Mouse (Mus musculus) C2C12 (cell line): ENCODE measurements around the gene Pga5. TPM values are rescaled to one million over a fixed set of nuclear protein-coding genes. Genes with fewer than 3 reads are reported as not detected.

Experiments used
- H3K27me3 ChIP-seq: one replicate; pipeline ENCODE4 v1.6.1; 2011; ENCODE audit not compliant: control insufficient read depth, insufficient read depth, insufficient read length
- H3K36me3 ChIP-seq: one replicate; pipeline ENCODE4 v1.6.1; 2011; ENCODE audit not compliant: control insufficient read depth, insufficient read depth
- H3K4me3 ChIP-seq: one replicate; pipeline ENCODE4 v1.5.1; 2011; ENCODE audit warnings: mild to moderate bottlenecking, control low read depth; ENCODE audit not compliant: poor library complexity, insufficient read depth, severe bottlenecking
- H3K79me2 ChIP-seq: one replicate; pipeline ENCODE4 v1.6.1; 2011; ENCODE audit not compliant: control insufficient read depth, insufficient read depth
- H3K79me3 ChIP-seq: one replicate; pipeline ENCODE4 v1.6.1; 2011; ENCODE audit warnings: low read depth, control low read depth
- H3ac ChIP-seq: one replicate; pipeline ENCODE3; 2011; ENCODE audit warnings: low read depth; ENCODE audit not compliant: control insufficient read depth, insufficient read length
- CEBPB ChIP-seq: IDR thresholded peaks from one replicate; pipeline ENCODE4 v1.6.1; 2011; ENCODE audit warnings: low read depth, mild to moderate bottlenecking, control low read depth, moderate library complexity
- CTCF ChIP-seq: IDR thresholded peaks from one replicate; pipeline ENCODE4 v1.5.1; 2011; ENCODE audit not compliant: control insufficient read depth, insufficient read depth, insufficient read length
- FOSL1 ChIP-seq: IDR thresholded peaks from one replicate; pipeline ENCODE4 v1.8.0; 2011; ENCODE audit warnings: mild to moderate bottlenecking, low read length; ENCODE audit not compliant: poor library complexity, insufficient read depth, severe bottlenecking
- MAX ChIP-seq: IDR thresholded peaks from one replicate; pipeline ENCODE4 v1.6.1; 2011; ENCODE audit warnings: mild to moderate bottlenecking, control low read depth
- MYOD1 ChIP-seq: IDR thresholded peaks from one replicate; pipeline ENCODE4 v1.6.1; 2011; ENCODE audit warnings: low read depth; ENCODE audit not compliant: control insufficient read depth, insufficient read length
- MYOG ChIP-seq: IDR thresholded peaks from one replicate; pipeline ENCODE4 v1.6.1; 2011; ENCODE audit not compliant: control insufficient read depth, insufficient read length; ENCODE audit errors: extremely low read depth
- USF1 ChIP-seq: IDR thresholded peaks from one replicate; pipeline ENCODE4 v1.6.1; 2011; ENCODE audit warnings: low read depth, mild to moderate bottlenecking, control low read depth, moderate library complexity
- long read RNA-seq, 2 experiments: library from polyadenylated mRNA; unstranded; transcript quantifications; one replicate each; pipeline ENCODE4 v2.0.0; 2019 to 2020
- polyA plus RNA-seq: library from polyadenylated mRNA; unstranded; fragments of >200 nt; fragmentation: generic; extraction: Trizol; gene quantifications from one replicate; pipeline ENCODE4 v1.2.1, GENCODE M21; 2012; ENCODE audit warnings: missing spikeins

Gene Pga5
- not detected for polyA plus RNA-seq
- long read RNA-seq, experiment 1 = 0 reads
- long read RNA-seq, experiment 2 = 0 reads

DNA sequence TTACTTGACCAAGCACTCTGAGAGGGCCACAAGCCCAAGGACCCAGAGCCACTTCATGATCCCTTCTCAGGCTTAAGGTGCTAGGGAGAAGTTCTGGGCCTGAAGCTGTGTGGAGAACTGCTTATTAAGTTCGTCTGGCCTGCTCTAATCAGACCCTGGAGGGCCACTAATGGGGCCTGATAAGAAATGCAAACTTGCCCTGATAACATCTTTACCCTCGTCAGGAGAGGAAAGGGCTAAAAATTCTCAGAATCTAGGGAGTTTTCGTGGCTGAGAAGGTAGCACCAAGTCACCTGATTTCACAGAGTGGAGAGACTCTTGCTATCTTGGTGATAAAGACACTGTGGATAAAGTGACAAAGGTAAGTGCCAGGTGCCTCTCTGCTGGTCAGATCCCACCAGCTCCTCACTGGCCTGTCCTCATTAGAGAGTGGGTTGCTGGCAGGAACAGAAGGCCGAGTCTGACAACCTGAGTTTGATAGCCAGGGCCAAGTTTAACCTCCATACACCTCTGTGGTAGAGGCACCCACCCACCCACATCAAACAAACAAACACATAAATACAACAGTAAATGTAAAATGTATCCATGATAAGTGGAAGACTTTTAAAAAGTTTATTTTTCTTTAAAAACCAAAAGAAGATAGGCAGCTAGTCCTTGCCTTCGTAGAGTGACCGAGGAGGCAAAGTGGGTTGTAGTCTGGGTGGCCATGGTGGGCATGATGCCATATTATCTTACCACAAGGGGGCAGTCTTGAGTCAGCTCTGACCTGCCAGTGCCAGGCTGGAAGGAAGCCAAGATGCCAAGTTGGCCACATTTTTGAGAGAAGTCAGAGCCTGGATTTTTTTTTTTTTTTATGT, at the start of gene Pga5:
TSS of gene Pga5 (minus strand) at position 157 of the 857 bp plus-strand sequence.
- TF ChIP-seq CEBPB = no peak
- TF ChIP-seq CTCF = peak; percentile 82
- TF ChIP-seq FOSL1 = no peak
- H3K79me2 ChIP-seq = no peaks in the 10 kb centered on the region
- no peaks in the 10 kb centered on the region for H3K79me3 ChIP-seq
- H3K4me3 ChIP-seq = no peak within 1 kb of the TSS
- H3K36me3 ChIP-seq = no peaks in the 10 kb centered on the region
- H3ac ChIP-seq = no peak within 1 kb of the TSS
- no peaks in the 10 kb centered on the region for H3K27me3 ChIP-seq

DNA sequence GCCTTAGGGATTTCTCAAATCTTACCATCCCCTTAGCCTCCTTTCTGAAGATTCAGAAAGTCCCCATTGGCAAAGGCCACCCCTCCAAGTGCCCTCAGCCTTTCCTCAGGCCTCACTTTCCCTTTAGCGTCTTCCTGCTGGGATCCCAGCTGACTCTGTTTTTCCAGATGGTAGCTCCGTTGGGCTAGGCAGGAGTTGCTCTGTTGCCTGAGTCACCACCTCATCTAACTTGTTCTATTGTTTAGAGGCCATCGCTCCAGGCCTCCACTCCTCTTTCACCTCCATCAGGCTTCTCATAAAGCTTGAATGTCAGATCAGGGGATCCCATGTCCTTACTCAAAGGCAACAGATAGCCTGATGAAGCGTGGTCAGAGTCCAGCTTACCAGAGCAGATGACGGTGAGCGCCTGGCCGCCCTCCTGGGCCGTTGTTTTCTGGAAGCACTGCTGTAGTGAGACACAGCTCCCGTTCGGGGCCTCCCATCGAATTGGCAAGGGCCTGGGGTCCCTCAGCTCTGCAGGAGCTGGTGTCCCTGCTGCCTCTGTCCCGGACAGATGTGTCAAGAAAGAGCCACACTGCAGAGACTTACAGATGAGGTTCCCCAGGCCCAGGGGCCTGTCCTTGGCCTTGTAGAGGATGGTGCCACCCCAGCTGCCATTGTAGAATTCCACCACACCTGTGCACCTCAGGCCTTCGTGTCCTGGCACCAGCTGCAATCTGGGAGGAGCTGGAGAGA, 46.9 kb upstream of the Pga5 start:
- Histone ChIP-seq H3K27me3 (no peaks in the 10 kb centered on the region), H3ac (no peak overlapping the region), H3K4me3 (no peak overlapping the region), H3K79me2 (no peaks in the 10 kb centered on the region), H3K36me3 (no peaks in the 10 kb centered on the region), H3K79me3 (no peaks in the 10 kb centered on the region)
- TF ChIP-seq CEBPB (no peak), USF1 (no peak), CTCF (no peak), FOSL1 (no peak), MAX (no peak), MYOG (no peak), MYOD1 (no peak)

DNA sequence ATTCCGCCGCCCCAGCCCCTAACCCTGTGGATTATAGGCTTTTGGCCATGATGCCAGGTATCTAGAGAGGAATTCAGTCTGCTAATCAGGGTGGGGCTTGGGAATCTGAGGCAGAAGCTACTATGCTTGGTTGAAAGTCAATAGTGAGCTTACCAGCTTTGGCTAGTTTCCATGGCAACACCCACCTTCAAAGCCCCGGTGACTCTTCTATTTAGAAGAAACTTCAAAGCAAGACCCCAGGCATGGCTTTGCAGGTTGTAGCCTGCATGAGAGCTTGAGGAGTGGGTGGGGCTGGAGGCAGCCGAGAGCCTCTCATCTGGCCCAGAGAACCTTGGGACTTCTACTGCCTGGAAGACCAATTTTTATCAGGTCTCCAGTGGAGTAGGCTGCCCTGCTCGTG, 45.8 kb upstream of the Pga5 start:
- H3K79me2 ChIP-seq = no peaks in the 10 kb centered on the region
- no peaks in the 10 kb centered on the region for H3K27me3 ChIP-seq
- TF ChIP-seq CEBPB (no peak), FOSL1 (no peak), MYOG (no peak), MYOD1 (no peak), USF1 (no peak), MAX (no peak), CTCF (no peak)
- no peaks in the 10 kb centered on the region for H3K79me3 ChIP-seq
- no peak overlapping the region for H3ac ChIP-seq
- no peak overlapping the region for H3K4me3 ChIP-seq
- H3K36me3 ChIP-seq = no peaks in the 10 kb centered on the region

DNA sequence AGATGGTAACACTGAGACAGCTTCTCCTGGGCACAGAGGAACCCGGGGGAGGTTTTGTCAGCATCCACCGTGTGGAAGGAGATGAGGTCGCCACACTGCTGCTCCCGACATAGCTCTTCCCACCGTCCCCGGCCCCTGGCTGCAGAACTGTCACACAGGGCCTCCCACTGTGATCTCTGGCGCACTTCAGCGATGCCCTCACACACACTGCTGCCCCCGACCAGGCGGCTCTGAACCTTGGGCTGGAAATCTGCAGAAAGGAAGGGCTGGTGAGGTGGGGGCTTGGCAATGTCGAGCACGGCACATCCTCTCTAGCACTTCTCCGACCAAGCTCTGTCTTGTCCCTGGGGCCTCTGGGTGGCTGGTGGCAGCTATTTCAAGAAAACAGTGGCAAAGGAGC, 45.2 kb upstream of the Pga5 start:
- Histone ChIP-seq H3K27me3 (no peaks in the 10 kb centered on the region), H3K36me3 (no peaks in the 10 kb centered on the region), H3K4me3 (no peak overlapping the region), H3ac (no peak overlapping the region), H3K79me2 (no peaks in the 10 kb centered on the region), H3K79me3 (no peaks in the 10 kb centered on the region)
- TF ChIP-seq MYOG (no peak), MAX (no peak), FOSL1 (no peak), CEBPB (no peak)

DNA sequence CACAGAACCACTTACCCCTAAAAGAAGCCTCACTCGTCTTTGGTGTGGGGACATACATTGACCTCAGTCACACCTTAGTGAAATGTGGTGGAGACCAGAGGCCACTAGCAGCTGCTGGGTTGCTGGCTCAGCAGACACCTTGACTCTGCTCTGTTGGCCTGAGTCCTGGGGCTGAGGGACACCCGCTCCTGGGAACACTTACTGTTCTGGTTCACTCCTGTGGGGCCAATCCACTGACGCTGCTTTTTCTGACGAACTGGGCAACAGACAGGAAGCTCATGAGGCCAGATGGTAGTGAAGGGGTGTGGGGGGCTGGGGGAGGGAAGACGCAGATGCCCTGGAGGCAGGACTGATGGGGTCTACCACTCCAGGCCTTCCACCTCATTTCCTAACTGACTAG, 43.2 kb upstream of the Pga5 start:
- Histone ChIP-seq H3K79me3 (no peaks in the 10 kb centered on the region), H3K79me2 (no peaks in the 10 kb centered on the region), H3ac (no peak overlapping the region), H3K4me3 (no peak overlapping the region), H3K27me3 (no peaks in the 10 kb centered on the region), H3K36me3 (no peaks in the 10 kb centered on the region)
- no peak for TF ChIP-seq MAX
- TF ChIP-seq MYOD1 = no peak
- no peak for TF ChIP-seq FOSL1
- no peak for TF ChIP-seq MYOG
- TF ChIP-seq CEBPB = no peak
- TF ChIP-seq CTCF = no peak
- TF ChIP-seq USF1 = no peak

DNA sequence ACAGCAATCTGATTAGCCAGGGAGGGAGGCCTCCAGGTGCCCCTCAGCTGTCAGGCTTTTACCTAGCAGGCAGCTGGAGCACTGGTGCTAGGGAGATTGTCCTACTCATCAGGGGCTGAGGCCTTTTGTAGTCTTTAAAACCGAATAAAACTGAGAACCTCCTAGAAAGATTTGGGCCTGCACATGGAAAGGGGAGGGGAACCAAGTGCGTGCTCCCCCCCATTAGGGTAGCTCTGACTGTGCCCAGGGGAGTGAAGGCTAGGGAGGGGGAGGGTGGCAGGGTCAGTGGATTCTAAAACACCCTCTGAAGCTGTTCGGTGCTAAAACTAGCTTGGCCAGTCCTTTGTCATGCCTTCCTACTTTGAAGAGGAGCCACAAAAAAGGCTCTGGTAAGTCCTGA, 42.7 kb upstream of the Pga5 start:
- no peaks in the 10 kb centered on the region for H3K79me2 ChIP-seq
- H3K36me3 ChIP-seq = no peaks in the 10 kb centered on the region
- TF ChIP-seq MAX = no peak
- no peak for TF ChIP-seq MYOG
- TF ChIP-seq CTCF = no peak
- TF ChIP-seq MYOD1 = no peak
- no peak for TF ChIP-seq FOSL1
- no peak for TF ChIP-seq CEBPB
- TF ChIP-seq USF1 = no peak
- no peaks in the 10 kb centered on the region for H3K27me3 ChIP-seq
- H3ac ChIP-seq = no peak overlapping the region
- no peak overlapping the region for H3K4me3 ChIP-seq
- no peaks in the 10 kb centered on the region for H3K79me3 ChIP-seq
